Mouse (Mus musculus): ENCODE data around the gene Znrf4.

DNA sequence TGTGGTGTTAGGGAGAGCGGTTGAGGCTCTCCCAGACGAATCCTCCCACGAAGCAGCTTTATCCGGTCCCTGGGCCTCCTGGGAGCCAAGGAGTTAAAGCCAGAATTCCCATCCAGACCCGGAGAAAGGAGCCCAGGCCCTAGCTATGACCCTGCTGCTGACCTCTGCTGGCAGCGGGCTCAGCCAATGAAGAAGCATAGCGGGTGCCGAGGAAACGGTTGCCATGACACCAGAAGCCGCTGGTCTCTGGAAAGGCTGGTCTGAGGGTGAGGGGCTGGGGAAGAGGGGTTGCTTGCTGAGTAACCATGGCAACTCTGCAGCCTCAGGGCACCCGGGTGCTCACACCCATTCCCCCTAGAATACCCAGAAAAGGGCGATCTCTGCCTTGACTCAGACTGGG, 24.2 kb downstream of the Znrf4 start:
- TF ChIP-seq CTCF (IDR thresholded peaks at IDR 0.05; ENCODE audit: low read depth, low read length) = peak; percentile 14
- no peak for TF ChIP-seq POLR2A (IDR thresholded peaks at IDR 0.05; ENCODE audit: insufficient read depth, low read length)
- no peak for TF ChIP-seq EP300 (IDR thresholded peaks at IDR 0.05; ENCODE audit: insufficient read depth, low read depth, low read length)
